Mouse (Mus musculus) testis, adult 2 months (tissue): ENCODE data around the gene Sorbs1. TPM values are rescaled to one million over a fixed set of nuclear protein-coding genes. Genes with fewer than 3 reads are reported as not detected.
A peak's percentile ranks its signal among the peaks of the same experiment; 100 is the strongest.

Experiments
- H3K27ac ChIP-seq: fragments of 200-500 bp; 2 replicates; pipeline ENCODE4 v1.5.1; 2012; ENCODE audit warnings: low read depth, low read length; ENCODE audit not compliant: control insufficient read depth, insufficient read depth
- H3K27me3 ChIP-seq: fragments of 200-500 bp; 2 replicates; pipeline ENCODE4 v1.6.1; 2012; ENCODE audit warnings: mild to moderate bottlenecking, low read length, moderate library complexity; ENCODE audit not compliant: control insufficient read depth, insufficient read depth
- H3K36me3 ChIP-seq: fragments of 200-500 bp; 2 replicates; pipeline ENCODE4 v1.6.1; 2012; ENCODE audit warnings: mild to moderate bottlenecking, low read length; ENCODE audit not compliant: control insufficient read depth, insufficient read depth
- H3K4me1 ChIP-seq: fragments of 200-500 bp; 2 replicates; pipeline ENCODE4 v1.6.1; 2012; ENCODE audit warnings: low read length; ENCODE audit not compliant: control insufficient read depth, insufficient read depth
- H3K4me3 ChIP-seq: fragments of 200-500 bp; 2 replicates; pipeline ENCODE4 v1.5.1; 2012; ENCODE audit warnings: low read depth, mild to moderate bottlenecking, low read length, moderate library complexity, mixed read lengths; ENCODE audit not compliant: control insufficient read depth
- CTCF ChIP-seq: fragments of 200-500 bp; IDR thresholded peaks from 2 replicates; pipeline ENCODE4 v1.5.1; 2012; ENCODE audit warnings: low read depth, mild to moderate bottlenecking, inconsistent platforms, low read length, moderate library complexity; ENCODE audit not compliant: control insufficient read depth, insufficient read depth, insufficient replicate concordance
- POLR2A ChIP-seq: fragments of 200-500 bp; IDR thresholded peaks from 2 replicates; pipeline ENCODE4 v1.6.1; 2012; ENCODE audit warnings: low read depth, mild to moderate bottlenecking, inconsistent platforms, low read length, moderate library complexity; ENCODE audit not compliant: control insufficient read depth
- polyA plus RNA-seq: library from polyadenylated mRNA; depleted of rRNA; stranded (reverse); fragments of >200 nt; gene quantifications from 2 replicates; pipeline ENCODE4 v1.2.3, GENCODE M21; 2012

Sorbs1 gene
- polyA plus RNA-seq, 1 experiment = 13.0 TPM

GRCm38 (mm10) chr19:40349713-40350671 lies 163.6 kb downstream of the Sorbs1 start:
- no peaks in the 10 kb centered on the region for H3K4me1 ChIP-seq
- H3K36me3 ChIP-seq = no peaks in the 10 kb centered on the region
- TF ChIP-seq POLR2A (no peak), CTCF (no peak)
- no peak overlapping the region for H3K27ac ChIP-seq
- H3K4me3 ChIP-seq = no peak overlapping the region
- no peaks in the 10 kb centered on the region for H3K27me3 ChIP-seq

DNA sequence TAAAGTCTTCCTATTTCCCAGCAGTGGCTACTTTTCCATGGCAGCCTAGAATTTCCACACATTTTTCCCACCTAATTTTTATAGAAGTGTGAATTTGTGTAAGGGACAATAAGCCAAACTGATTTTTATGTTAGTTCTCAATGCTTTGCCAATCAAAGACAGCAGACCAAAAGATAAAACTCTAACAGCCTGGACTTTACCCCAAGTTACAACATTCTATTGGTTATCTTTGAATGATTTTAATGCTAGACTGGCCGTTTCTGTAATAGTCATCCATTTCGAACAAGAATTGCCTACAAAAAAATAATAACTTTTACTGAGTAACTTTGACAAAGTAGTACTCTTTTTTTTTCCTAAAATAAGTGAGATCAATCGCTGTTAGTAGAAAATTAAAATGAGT lies 164.3 kb downstream of the Sorbs1 start:
- Histone ChIP-seq H3K4me1 (no peaks in the 10 kb centered on the region), H3K27ac (no peak overlapping the region), H3K27me3 (no peaks in the 10 kb centered on the region), H3K36me3 (no peaks in the 10 kb centered on the region), H3K4me3 (no peak overlapping the region)
- TF ChIP-seq POLR2A = no peak
- TF ChIP-seq CTCF = no peak

GRCm38 (mm10) chr19:40348652-40349051 lies 164.9 kb downstream of the Sorbs1 start:
- TF ChIP-seq POLR2A = no peak
- no peak for TF ChIP-seq CTCF
- H3K27me3 ChIP-seq = no peaks in the 10 kb centered on the region
- no peak overlapping the region for H3K4me3 ChIP-seq
- no peak overlapping the region for H3K27ac ChIP-seq
- H3K36me3 ChIP-seq = no peaks in the 10 kb centered on the region
- H3K4me1 ChIP-seq = no peaks in the 10 kb centered on the region

DNA sequence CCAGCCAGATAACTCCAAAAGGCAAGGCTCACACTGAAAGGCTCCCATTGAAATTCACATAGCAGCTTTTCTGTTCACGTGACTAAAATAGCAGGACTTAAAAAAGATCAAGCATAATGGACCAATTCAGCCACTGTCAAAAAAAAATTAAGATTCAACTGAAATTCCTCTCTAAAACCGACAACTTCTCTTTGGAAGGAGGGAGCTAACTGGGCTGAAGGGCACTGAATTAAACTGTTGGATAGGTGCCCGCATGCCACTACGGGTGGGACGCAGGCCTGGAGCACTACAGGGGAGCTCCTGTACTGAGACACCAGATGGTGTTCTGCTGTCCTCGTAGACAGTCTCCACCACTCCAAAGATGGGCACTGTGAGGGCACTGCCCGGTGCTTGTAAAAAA lies 165.4 kb downstream of the Sorbs1 start:
- TF ChIP-seq POLR2A (no peak), CTCF (no peak)
- no peaks in the 10 kb centered on the region for H3K36me3 ChIP-seq
- H3K27ac ChIP-seq = no peak overlapping the region
- H3K27me3 ChIP-seq = no peaks in the 10 kb centered on the region
- H3K4me1 ChIP-seq = no peaks in the 10 kb centered on the region
- no peak overlapping the region for H3K4me3 ChIP-seq

DNA sequence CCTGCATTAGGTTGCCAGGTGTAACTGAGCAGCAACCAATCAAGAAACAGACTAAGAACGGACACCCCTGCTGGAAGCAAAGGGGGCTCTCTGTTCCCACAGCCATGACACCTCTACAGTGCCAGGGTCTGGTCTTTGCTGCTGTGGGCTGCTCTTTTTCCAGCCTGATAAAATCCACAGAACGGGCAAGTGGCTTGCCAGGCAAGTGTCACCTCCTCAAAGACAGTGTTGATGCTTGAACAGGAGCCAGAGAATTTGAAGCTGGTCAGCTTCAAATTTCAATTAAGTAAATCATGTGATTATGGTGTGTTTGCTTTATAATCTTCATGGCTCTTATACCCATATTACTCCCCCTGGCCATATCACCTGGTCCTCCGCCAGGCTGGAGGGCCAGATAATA lies 166.7 kb downstream of the Sorbs1 start:
- no peak for TF ChIP-seq CTCF
- TF ChIP-seq POLR2A = no peak
- H3K4me3 ChIP-seq = no peak overlapping the region
- H3K36me3 ChIP-seq = no peaks in the 10 kb centered on the region

GRCm38 (mm10) chr19:40346232-40346844 lies 167.2 kb downstream of the Sorbs1 start:
- H3K4me1 ChIP-seq = no peaks in the 10 kb centered on the region
- no peaks in the 10 kb centered on the region for H3K36me3 ChIP-seq
- TF ChIP-seq POLR2A (no peak), CTCF (no peak)
- H3K27me3 ChIP-seq = no peaks in the 10 kb centered on the region
- no peak overlapping the region for H3K27ac ChIP-seq
- H3K4me3 ChIP-seq = no peak overlapping the region

More for the DNA sequence above, 166.7 kb downstream of the Sorbs1 start:
- no peaks in the 10 kb centered on the region for H3K4me1 ChIP-seq
- no peak overlapping the region for H3K27ac ChIP-seq
- H3K27me3 ChIP-seq = no peaks in the 10 kb centered on the region

- Histone ChIP-seq H3K4me3 (no peak overlapping the region), H3K27me3 (no peaks in the 10 kb centered on the region), H3K27ac (no peak overlapping the region), H3K4me1 (no peaks in the 10 kb centered on the region), H3K36me3 (no peaks in the 10 kb centered on the region)
- TF ChIP-seq POLR2A (no peak), CTCF (peak; percentile 98; the same call in 1 of the 2 replicates)
Observed at GRCm38 (mm10) chr19:40345684-40346083, 167.9 kb downstream of the Sorbs1 start.
